Mouse (Mus musculus) cortical plate, adult 2 months (tissue): Measurements from ENCODE around the gene Fgfr1op2.

Experiments used
- CTCF ChIP-seq: fragments of 200-500 bp; IDR thresholded peaks from 2 replicates; pipeline ENCODE4 v1.5.1; 2011; ENCODE audit warnings: mild to moderate bottlenecking, control low read depth, low read length; ENCODE audit not compliant: insufficient read depth; ENCODE audit errors: extremely low read depth
- POLR2A ChIP-seq: fragments of 200-500 bp; IDR thresholded peaks from 2 replicates; pipeline ENCODE4 v1.6.1; 2011; ENCODE audit warnings: mild to moderate bottlenecking, low read length, control low read depth; ENCODE audit not compliant: insufficient read depth; ENCODE audit errors: extremely low read depth

- TF ChIP-seq CTCF = no peak
- TF ChIP-seq POLR2A = no peak
Observed at GRCm38 (mm10) chr6:146602601-146603000, 25.6 kb downstream of the Fgfr1op2 start.
